ENCODE assay signal across 8 mouse cellular contexts in the genomic region with DNA sequence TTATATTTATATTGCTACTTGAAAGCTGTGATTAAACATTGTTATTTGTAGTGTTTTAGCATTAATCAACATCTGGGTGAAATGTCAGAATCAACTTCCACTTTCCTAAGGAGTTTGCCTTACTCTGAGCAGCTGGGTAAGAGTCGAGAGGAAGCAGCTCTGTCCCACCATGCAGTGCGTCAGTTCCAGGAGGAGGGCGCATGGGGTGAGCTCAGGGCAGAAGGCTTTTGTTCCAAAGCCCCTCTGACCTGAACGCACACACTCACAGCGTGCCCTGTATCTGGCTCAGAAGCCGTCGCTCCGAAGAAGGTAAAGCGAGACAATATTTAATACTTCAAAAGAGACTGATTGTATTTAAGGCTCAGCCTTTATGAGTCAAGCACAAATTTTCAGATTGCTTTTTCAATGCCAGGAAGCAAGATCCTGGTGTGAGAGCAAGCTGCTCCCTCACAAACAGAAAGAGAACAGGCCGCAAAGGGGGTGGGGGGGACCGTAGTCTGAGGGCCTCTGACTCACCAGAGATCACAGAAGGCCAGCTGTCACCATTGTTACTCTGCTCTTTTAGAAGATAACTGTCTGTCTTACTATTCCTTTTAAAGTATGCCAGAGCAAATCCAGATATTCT.
A peak's percentile ranks its signal among the peaks of the same experiment; 100 is the strongest.
DNase-seq lines count a peak whose midpoint lies in the region; ATAC-seq lines count a peak whose summit lies in the region.

No protein-coding gene starts in this region.

- peaks cover 6% of the 10 kb centered on the region; the same call in 1 of the 2 replicates for H3K4me1 ChIP-seq in stomach, embryonic 14.5 days (ENCODE audit: control insufficient read depth, insufficient read depth, low read length)

- WGBS in stomach, embryonic 14.5 days: 32% methylated on average over 11 of the region's 11 CpGs

- H3K9ac ChIP-seq in stomach, embryonic 14.5 days (replicated peaks; ENCODE audit: low read depth, low read length): no peak overlapping the region

- ATAC-seq in stomach, embryonic 14.5 days (ENCODE audit: insufficient number of reproducible peaks, insufficient read depth, low FRiP score, low read depth): peak; percentile 80; the same call in 1 of the 2 replicates

- H3K36me3 ChIP-seq in stomach, embryonic 14.5 days (ENCODE audit: control insufficient read depth, insufficient read depth, low read length): no peaks in the 10 kb centered on the region

- no peak overlapping the region for H3K4me3 ChIP-seq in stomach, embryonic 14.5 days (ENCODE audit: low read depth, low read length)

- H3K27ac ChIP-seq in stomach, embryonic 14.5 days (ENCODE audit: low read length): no peak overlapping the region

- H3K27me3 ChIP-seq in stomach, embryonic 14.5 days (ENCODE audit: control insufficient read depth, insufficient read depth, low read length): no peaks in the 10 kb centered on the region

- H3K9me3 ChIP-seq in stomach, embryonic 14.5 days (ENCODE audit: control insufficient read depth, low read depth, low read length): no peaks in the 10 kb centered on the region

- no peak overlapping the region for H3K4me2 ChIP-seq in stomach, embryonic 14.5 days (replicated peaks; ENCODE audit: low read depth, low read length)

- DNase-seq in adrenal gland, adult 18-20 months (ENCODE audit: low spot score in 2 of 2): peak; percentile 25 to 27
- DNase-seq in cerebellum, adult 8-10 months: peak; percentile 56
- peak; percentile 47 to 71 for DNase-seq in heart, adult 18-20 months
- DNase-seq in kidney, adult 18-20 months: peak; percentile 26
- peak; percentile 45 for DNase-seq in lung, postnatal 10 days
- DNase-seq in urinary bladder, postnatal 14 days (ENCODE audit: low spot score): no peak
- no peak for DNase-seq in right cerebral cortex, postnatal 10 days (ENCODE audit: low spot score in 2 of 2)

Comparison
In these comparisons a context has a peak if more than half of its experiments do, and no peak if none do; other contexts are left out.
1. DNase-seq: peak in adrenal gland, adult 18-20 months (2 of 2), cerebellum, adult 8-10 months (single experiment), heart, adult 18-20 months (2 of 2), kidney, adult 18-20 months (single experiment) and lung, postnatal 10 days (single experiment); none in urinary bladder, postnatal 14 days (single experiment) and right cerebral cortex, postnatal 10 days (0 of 2).